Mouse (Mus musculus) stomach, postnatal 0 days (tissue): ENCODE measurements around the gene Carm1. TPM values are rescaled to one million over a fixed set of nuclear protein-coding genes. Genes with fewer than 3 reads are reported as not detected.
"Not testable (repeated sequence)": the region's sequence is repeated elsewhere in the genome, so short reads cannot be mapped to it uniquely, and the experiment has no call there.

Source experiments
- ATAC-seq: fragments of 200-750 bp; cut with Nextera tagmentation; 2 replicates; pipeline ENCODE4 v1.8.0; 2017; ENCODE audit not compliant: low FRiP score, low TSS enrichment
- DNase-seq: peaks from one replicate; pipeline ENCODE4 v3.0.0-alpha.2; 2016; ENCODE audit warnings: low spot score
- H3K27ac ChIP-seq: fragments of 300-500 bp; sonication (generic); replicated peaks from 2 replicates; pipeline ENCODE4 v1.5.1; 2014; ENCODE audit warnings: mild to moderate bottlenecking, control low read depth
- H3K27me3 ChIP-seq: fragments of 300-500 bp; sonication (generic); 2 replicates; pipeline ENCODE4 v1.6.1; 2014; ENCODE audit warnings: low read length; ENCODE audit not compliant: control insufficient read depth, insufficient read depth
- H3K36me3 ChIP-seq: fragments of 300-500 bp; sonication (generic); 2 replicates; pipeline ENCODE4 v1.6.1; 2014; ENCODE audit warnings: low read length, mixed read lengths; ENCODE audit not compliant: control insufficient read depth, insufficient read depth
- H3K4me1 ChIP-seq: fragments of 300-500 bp; sonication (generic); replicated peaks from 2 replicates; pipeline ENCODE4 v1.6.1; 2014; ENCODE audit warnings: antibody characterized with exemption; ENCODE audit not compliant: control insufficient read depth, insufficient read depth
- H3K4me2 ChIP-seq: fragments of 300-500 bp; sonication (generic); replicated peaks from 2 replicates; pipeline ENCODE4 v1.6.1; 2014; ENCODE audit warnings: low read depth, mild to moderate bottlenecking, control low read depth, moderate library complexity
- H3K4me3 ChIP-seq: fragments of 300-500 bp; sonication (generic); 2 replicates; pipeline ENCODE4 v1.5.1; 2014; ENCODE audit warnings: low read depth, low read length, control low read depth
- H3K9ac ChIP-seq: fragments of 300-500 bp; sonication (generic); 2 replicates; pipeline ENCODE4 v1.6.1; 2014; ENCODE audit warnings: mild to moderate bottlenecking, low read length, control low read depth, mixed read lengths
- H3K9me3 ChIP-seq: fragments of 300-500 bp; sonication (generic); 2 replicates; pipeline ENCODE4 v1.6.1; 2016; ENCODE audit warnings: low read length; ENCODE audit not compliant: control insufficient read depth
- CTCF ChIP-seq: IDR thresholded peaks from 2 replicates; pipeline ENCODE4 v1.5.1; 2016; ENCODE audit warnings: antibody characterized with exemption, low read depth, mild to moderate bottlenecking, moderate library complexity
- EP300 ChIP-seq: optimal IDR thresholded peaks from 2 replicates; pipeline ENCODE3; 2016; ENCODE audit warnings: antibody characterized with exemption
- WGBS: fragments of 180-500 bp; shearing (Covaris S2); extraction: QIAGEN DNeasy Blood & Tissue Kit; methylation state at CpG from one replicate; pipeline ENCODE4 v1.1.7; 2014; 5-methylcytosine and 5-hydroxymethylcytosine counted together
- polyA plus RNA-seq: library from polyadenylated mRNA; unstranded; fragments of >200 nt; fragmentation: Nextera tagmentation; extraction: Ambion mirVana; gene quantifications from 2 replicates; pipeline ENCODE4 v1.2.1, GENCODE M21; 2015

The Carm1 gene
- polyA plus RNA-seq, 1 experiment from 2014 or later, result 12.0 TPM

DNA sequence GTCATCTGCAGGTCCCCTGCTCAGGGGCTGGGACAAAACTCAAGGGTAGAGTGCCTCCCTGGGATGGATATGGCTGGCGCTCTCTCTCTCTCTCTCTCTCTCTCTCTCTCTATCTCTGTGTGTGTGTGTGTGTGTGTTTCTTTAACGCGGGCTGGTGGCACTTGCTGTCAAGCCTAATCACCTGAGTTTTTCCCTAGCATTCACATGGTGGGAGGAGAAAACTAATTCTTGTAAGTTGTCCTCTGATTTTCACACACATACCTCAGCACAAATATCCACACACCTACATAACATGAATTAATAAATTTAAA lies 20.1 kb upstream of the Carm1 start:
- WGBS, result 74% methylated on average over 3 of the region's 3 CpGs
- no peaks in the 10 kb centered on the region for H3K9me3 ChIP-seq
- H3K4me2 ChIP-seq, result peak overlapping the region; percentile 23; the same call in 1 of the 2 replicates
- H3K9ac ChIP-seq, result no peak overlapping the region
- ATAC-seq (no peak), DNase-seq (no peak)
- H3K4me1 ChIP-seq, result no peaks in the 10 kb centered on the region
- H3K27me3 ChIP-seq, result no peaks in the 10 kb centered on the region
- H3K36me3 ChIP-seq, result no peaks in the 10 kb centered on the region
- H3K4me3 ChIP-seq, result no peak overlapping the region
- H3K27ac ChIP-seq, result no peak overlapping the region
- no peak for TF ChIP-seq EP300
- TF ChIP-seq CTCF, result no peak

DNA sequence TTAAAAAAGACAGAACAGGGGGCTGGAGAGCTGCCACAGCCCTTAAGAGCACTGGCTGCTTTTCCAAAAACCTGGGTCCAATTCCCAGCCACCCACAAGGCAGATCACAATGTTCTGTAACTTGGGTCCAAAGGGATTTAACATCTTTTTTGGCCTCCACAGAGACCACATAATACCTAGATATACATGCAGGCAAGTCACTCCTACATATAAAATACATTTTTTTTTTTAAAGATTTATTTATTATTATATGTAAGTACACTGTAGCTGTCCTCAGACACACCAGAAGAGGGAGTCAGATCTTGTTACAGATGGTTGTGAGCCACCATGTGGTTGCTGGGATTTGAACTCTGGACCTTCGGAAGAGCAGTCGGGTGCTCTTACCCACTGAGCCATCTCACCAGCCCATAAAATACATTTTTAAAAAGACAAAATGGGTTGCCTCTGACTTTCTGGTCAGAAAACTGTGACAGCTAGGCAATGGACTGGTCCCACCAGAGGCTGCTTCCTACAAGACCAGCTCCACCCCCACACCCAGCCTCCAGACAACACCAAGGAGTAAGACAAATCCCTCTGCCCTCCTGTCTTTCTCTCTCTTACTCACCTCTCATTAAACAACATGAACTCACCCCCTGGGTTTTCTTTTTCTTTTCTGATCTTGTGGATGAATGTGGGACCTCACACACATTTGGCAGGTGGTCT lies 19.4 kb upstream of the Carm1 start:
- Histone ChIP-seq H3K27ac (no peak overlapping the region), H3K4me2 (no peak overlapping the region), H3K36me3 (no peaks in the 10 kb centered on the region), H3K9ac (no peak overlapping the region), H3K4me1 (no peaks in the 10 kb centered on the region), H3K9me3 (no peaks in the 10 kb centered on the region), H3K27me3 (no peaks in the 10 kb centered on the region), H3K4me3 (no peak overlapping the region)
- ATAC-seq (no peak), DNase-seq (no peak)
- WGBS, result 100% methylated on average over 2 of the region's 2 CpGs
- TF ChIP-seq EP300 (no peak), CTCF (no peak)

DNA sequence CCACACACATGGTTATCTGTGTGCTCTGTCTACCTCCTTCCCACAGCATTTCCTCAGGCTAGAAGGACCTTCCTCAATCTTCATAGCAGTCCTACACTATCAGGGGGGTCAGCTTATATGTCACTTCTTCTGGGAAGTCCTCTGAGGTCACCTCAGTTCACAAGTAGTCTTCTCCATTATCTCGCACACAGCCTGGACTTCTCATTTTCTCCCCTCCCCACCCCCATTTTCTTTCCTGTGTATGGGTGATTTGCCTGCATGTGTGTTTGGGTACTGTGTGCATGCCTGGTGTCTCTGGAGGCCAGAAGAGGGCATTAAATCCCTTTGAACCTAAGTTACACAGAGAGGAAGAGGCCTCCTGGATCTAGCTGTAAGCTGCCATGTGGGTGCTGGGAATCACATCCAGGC lies 18.8 kb upstream of the Carm1 start:
- no peak for TF ChIP-seq CTCF
- no peak for TF ChIP-seq EP300
- H3K27ac ChIP-seq, result no peak overlapping the region
- H3K4me2 ChIP-seq, result no peak overlapping the region
- no peaks in the 10 kb centered on the region for H3K36me3 ChIP-seq
- DNase-seq (no peak), ATAC-seq (no peak)
- H3K4me1 ChIP-seq, result no peaks in the 10 kb centered on the region
- no peaks in the 10 kb centered on the region for H3K27me3 ChIP-seq
- no peaks in the 10 kb centered on the region for H3K9me3 ChIP-seq
- WGBS, result 59% methylated on average over 1 of the region's 1 CpGs
- no peak overlapping the region for H3K4me3 ChIP-seq
- no peak overlapping the region for H3K9ac ChIP-seq

DNA sequence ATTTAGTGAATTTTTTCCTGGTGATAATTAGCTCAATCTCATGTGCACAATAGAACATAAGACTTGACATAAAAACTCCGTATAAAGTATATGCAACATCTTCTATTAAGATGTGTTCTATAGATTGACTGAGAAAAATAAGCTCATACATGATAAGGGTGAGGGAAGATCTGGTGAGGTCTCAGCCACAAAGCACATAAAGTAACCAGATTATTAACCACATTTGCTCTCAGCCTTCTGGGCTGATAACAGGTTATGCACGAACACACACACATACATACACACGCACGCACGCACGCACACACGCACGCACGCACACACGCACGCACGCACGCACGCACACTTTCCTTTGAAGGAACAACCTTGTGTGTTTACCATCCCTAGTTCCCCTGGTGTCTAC lies 10.2 kb upstream of the Carm1 start:
- 89% methylated on average over 14 of the region's 14 CpGs for WGBS
- Histone ChIP-seq H3K4me2 (no peak overlapping the region), H3K9ac (no peak overlapping the region), H3K36me3 (no peaks in the 10 kb centered on the region), H3K27me3 (no peaks in the 10 kb centered on the region), H3K4me1 (no peaks in the 10 kb centered on the region), H3K9me3 (no peaks in the 10 kb centered on the region), H3K4me3 (no peak overlapping the region), H3K27ac (no peak overlapping the region)
- TF ChIP-seq CTCF (no peak), EP300 (no peak)
- no peak for ATAC-seq
- no peak for DNase-seq

- Histone ChIP-seq H3K9ac (no peak overlapping the region), H3K27ac (no peak overlapping the region), H3K4me1 (no peaks in the 10 kb centered on the region), H3K36me3 (no peaks in the 10 kb centered on the region), H3K9me3 (no peaks in the 10 kb centered on the region), H3K4me3 (no peak overlapping the region), H3K4me2 (no peak overlapping the region), H3K27me3 (no peaks in the 10 kb centered on the region)
- DNase-seq, result no peak
- no peak for ATAC-seq
- TF ChIP-seq CTCF, result no peak
- TF ChIP-seq EP300, result no peak
- 71% methylated on average over 4 of the region's 4 CpGs for WGBS
Observed at GRCm38 (mm10) chr9:21537009-21537408, 9.7 kb upstream of the Carm1 start.

DNA sequence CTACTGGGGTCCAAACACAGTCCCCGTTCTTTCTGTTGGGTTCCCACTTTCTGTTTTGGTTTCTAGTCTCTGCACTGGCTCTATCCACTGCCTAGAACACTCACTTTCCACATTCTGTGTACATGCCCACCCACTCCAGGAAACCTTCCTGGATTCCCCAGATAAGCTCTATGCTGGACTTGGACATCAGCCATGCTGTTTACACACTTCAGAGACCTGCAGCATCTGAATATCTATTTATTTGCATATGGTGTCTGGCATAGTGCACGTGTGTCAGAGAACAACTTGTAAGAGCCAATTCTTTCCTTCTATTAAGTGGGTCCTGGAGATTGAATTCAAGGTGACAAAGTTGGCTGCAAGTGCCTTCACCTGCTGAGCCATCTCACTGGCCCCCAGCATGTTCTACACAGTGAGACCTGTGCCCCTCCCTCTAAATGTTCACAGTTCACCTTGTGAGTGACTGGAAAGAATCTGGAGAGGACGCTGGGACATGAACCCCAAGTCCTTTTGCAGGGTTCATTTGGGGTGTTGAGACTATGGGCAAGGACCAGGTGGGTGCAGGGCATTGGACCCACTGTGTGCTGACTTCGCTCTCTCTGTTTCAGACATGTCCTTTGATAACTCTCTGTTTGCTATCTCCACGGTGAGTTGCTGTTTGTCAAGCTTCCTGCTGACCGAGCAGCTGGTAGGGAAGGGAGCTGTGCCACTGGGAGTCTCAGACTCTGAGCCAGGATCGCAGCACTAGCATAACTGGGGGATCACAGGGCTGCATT lies 6.5 kb upstream of the Carm1 start:
- ATAC-seq, result no peak
- no peak overlapping the region for H3K4me3 ChIP-seq
- no peaks in the 10 kb centered on the region for H3K36me3 ChIP-seq
- no peaks in the 10 kb centered on the region for H3K4me1 ChIP-seq
- TF ChIP-seq CTCF (no peak), EP300 (no peak)
- DNase-seq, result no peak
- H3K27ac ChIP-seq, result no peak overlapping the region
- H3K27me3 ChIP-seq, result no peaks in the 10 kb centered on the region
- no peak overlapping the region for H3K4me2 ChIP-seq
- 63% methylated on average over 7 of the region's 7 CpGs for WGBS
- no peaks in the 10 kb centered on the region for H3K9me3 ChIP-seq
- H3K9ac ChIP-seq, result no peak overlapping the region

GRCm38 (mm10) chr9:21542001-21542400 lies 4.7 kb upstream of the Carm1 start:
- DNase-seq, H3K27me3 ChIP-seq, H3K27ac ChIP-seq, H3K4me2 ChIP-seq, H3K36me3 ChIP-seq, H3K9me3 ChIP-seq, H3K9ac ChIP-seq, H3K4me3 ChIP-seq, ATAC-seq, H3K4me1 ChIP-seq: not testable (repeated sequence)
- 85% methylated on average over 2 of the region's 2 CpGs for WGBS
